ENCODE assay signal across 8 mouse cellular contexts in genomic region chr1:66817865-66818315, GRCm38 (mm10). TPM values are rescaled to one million over a fixed set of nuclear protein-coding genes. Genes with fewer than 3 reads are reported as not detected.
DNase-seq lines count a peak whose midpoint lies in the region; ATAC-seq and TF ChIP-seq lines count a peak whose summit lies in the region.

No protein-coding gene starts in this region.

- H3K4me1 ChIP-seq in forebrain, embryonic 13.5 days = peaks cover 28% of the 10 kb centered on the region
- H3K4me1 ChIP-seq in liver, embryonic 14.5 days (replicated peaks; ENCODE audit: control insufficient read depth in 2 of 2, insufficient read depth in 2 of 2, low read length in 1 of 2) = peaks cover 4 to 7% of the 10 kb centered on the region in 2 experiments

- peak overlapping the region; percentile 79 for H3K4me2 ChIP-seq in forebrain, embryonic 13.5 days
- peak overlapping the region; percentile 91 for H3K4me2 ChIP-seq in liver, embryonic 14.5 days (ENCODE audit: low read depth)

- H3K9me3 ChIP-seq in forebrain, embryonic 13.5 days (replicated peaks) = no peaks in the 10 kb centered on the region
- H3K9me3 ChIP-seq in liver, embryonic 14.5 days (ENCODE audit: control insufficient read depth, low read length) = no peaks in the 10 kb centered on the region

- TF ChIP-seq CTCF in liver, embryonic 14.5 days (IDR thresholded peaks at IDR 0.05; ENCODE audit: low read depth) = no peak

- no peak for TF ChIP-seq EP300 in liver, embryonic 14.5 days (IDR thresholded peaks at IDR 0.05; ENCODE audit: low read depth)

- peak; percentile 20 to 27 for DNase-seq in left cerebral cortex, postnatal 10 days (ENCODE audit: extremely low spot score in 1 of 2, low spot score in 2 of 2)
- no peak for DNase-seq in left cerebral cortex, adult 18-20 months (ENCODE audit: low spot score in 2 of 2)
- peak; percentile 28 for DNase-seq in T-cell, adult 2 months (ENCODE audit: low spot score)
- DNase-seq in liver, embryonic 14.5 days (ENCODE audit: low read depth in 3 of 3, low spot score in 3 of 3) = peak in 2 of 3 experiments; percentile 7 to 46
- no peak for DNase-seq in adrenal gland, adult 8-10 months
- DNase-seq in testis, postnatal 14 days (ENCODE audit: low spot score) = no peak
- no peak for DNase-seq in cerebellum, adult 9-11 months

- no peak; the same call in 1 of the 2 replicates for ATAC-seq in forebrain, embryonic 13.5 days
- peak; percentile 46 for ATAC-seq in liver, embryonic 14.5 days (ENCODE audit: insufficient read depth)

- no peaks in the 10 kb centered on the region for H3K36me3 ChIP-seq in forebrain, embryonic 13.5 days (ENCODE audit: poor library complexity, severe bottlenecking)
- no peaks in the 10 kb centered on the region for H3K36me3 ChIP-seq in liver, embryonic 14.5 days (replicated peaks; ENCODE audit: control insufficient read depth, insufficient read depth, low read depth)

- H3K9ac ChIP-seq in forebrain, embryonic 13.5 days = peak overlapping the region; percentile 94
- peak overlapping the region; percentile 69 for H3K9ac ChIP-seq in liver, embryonic 14.5 days (replicated peaks)

- peak overlapping the region; percentile 98 for H3K27ac ChIP-seq in forebrain, embryonic 13.5 days
- peak overlapping the region; percentile 16; the same call in 1 of the 2 replicates for H3K27ac ChIP-seq in liver, embryonic 14.5 days

- H3K27me3 ChIP-seq in forebrain, embryonic 13.5 days = no peaks in the 10 kb centered on the region
- no peaks in the 10 kb centered on the region for H3K27me3 ChIP-seq in liver, embryonic 14.5 days (ENCODE audit: control insufficient read depth, insufficient read depth, low read length)

- peak overlapping the region; percentile 65 for H3K4me3 ChIP-seq in forebrain, embryonic 13.5 days
- H3K4me3 ChIP-seq in liver, embryonic 14.5 days (ENCODE audit: insufficient read depth in 1 of 2, low read depth in 2 of 2, low read length in 2 of 2) = peak overlapping the region; percentile 69 to 74

- intact Hi-C loops in left cerebral cortex, postnatal 10 days (cut with DNase I) = loop anchor here (10.0 kb wide), 1 partner anchor 113 kb away; the partner anchor contains the start of gene Rpe

- WGBS in forebrain, embryonic 13.5 days = under 1% methylated on average over 20 of the region's 20 CpGs
- under 1% methylated on average over 20 of the region's 20 CpGs for WGBS in liver, embryonic 14.5 days (ENCODE audit: insufficient replicate concordance)

RNA-seq across cellular contexts. Expression of gene Kansl1l, which starts 0.5 kb away (rescaled TPM):
- total RNA-seq in left cerebral cortex, postnatal 10 days (2021) = 10 to 100 TPM in 1 of 2 experiments, 1 to 10 TPM in 1; 9.5 to 12.1 TPM
- total RNA-seq in left cerebral cortex, adult 18-20 months (2021) = 10 to 100 TPM; 17.6 to 18.1 TPM
- polyA plus RNA-seq in forebrain, embryonic 13.5 days (2015; fragmentation: Nextera tagmentation; extraction: Ambion mirVana) = 15.0 and 15.4 TPM in 2 replicates
- polyA plus RNA-seq in liver, embryonic 14.5 days (2012; rRNA removed) = 1.1 and 1.9 TPM in 2 replicates
- 1.9 and 2.5 TPM in 2 replicates for polyA plus RNA-seq in liver, embryonic 14.5 days (2014; fragmentation: Nextera tagmentation; extraction: Ambion mirVana)
- total RNA-seq in adrenal gland, adult 8-10 months (2022) = 10 to 100 TPM; 15.2 to 28.9 (median 21.7) TPM

RNA-seq across cellular contexts. Expression of gene Acadl, which starts 45.2 kb away (rescaled TPM):
- total RNA-seq in left cerebral cortex, postnatal 10 days (2021) = 10 to 100 TPM; 28.5 to 29.4 TPM
- 10 to 100 TPM; 29.9 to 31.4 TPM for total RNA-seq in left cerebral cortex, adult 18-20 months (2021)
- 31.7 and 36.9 TPM in 2 replicates for polyA plus RNA-seq in forebrain, embryonic 13.5 days (2015; fragmentation: Nextera tagmentation; extraction: Ambion mirVana)
- 15.5 and 34.8 TPM in 2 replicates for polyA plus RNA-seq in liver, embryonic 14.5 days (2012; rRNA removed)
- 105 TPM in 2 replicates for polyA plus RNA-seq in liver, embryonic 14.5 days (2014; fragmentation: Nextera tagmentation; extraction: Ambion mirVana)
- 100 to 1,000 TPM; 240 to 411 (median 326) TPM for total RNA-seq in adrenal gland, adult 8-10 months (2022)

Comparison
In these comparisons a context has a peak if more than half of its experiments do, and no peak if none do; other contexts are left out.
1. DNase-seq: peak in left cerebral cortex, postnatal 10 days (2 of 2), T-cell, adult 2 months (single experiment) and liver, embryonic 14.5 days (2 of 3); none in left cerebral cortex, adult 18-20 months (0 of 2), adrenal gland, adult 8-10 months (single experiment), testis, postnatal 14 days (single experiment) and cerebellum, adult 9-11 months (single experiment).
2. RNA of gene Acadl, which starts 45.2 kb away (total RNA-seq): 240 to 411 TPM in adrenal gland, adult 8-10 months; 29.9 to 31.4 TPM in left cerebral cortex, adult 18-20 months and 28.5 to 29.4 TPM in left cerebral cortex, postnatal 10 days; every median in the first group is over 4 times any median in the second.